Mouse (Mus musculus): ENCODE measurements at regions not wholly inside any gene's neighbourhood (a gene's known extent, or its start where the extent isn't known, plus 50 kb on each side); places are given as distances from the start of the nearest gene placed in this dataset.

- DNase-seq (ENCODE audit: low spot score): peak; percentile 52
Observed at GRCm38 (mm10) chr14:120102010-120102748, 59.9 kb upstream of the Oxgr1 start.

DNA sequence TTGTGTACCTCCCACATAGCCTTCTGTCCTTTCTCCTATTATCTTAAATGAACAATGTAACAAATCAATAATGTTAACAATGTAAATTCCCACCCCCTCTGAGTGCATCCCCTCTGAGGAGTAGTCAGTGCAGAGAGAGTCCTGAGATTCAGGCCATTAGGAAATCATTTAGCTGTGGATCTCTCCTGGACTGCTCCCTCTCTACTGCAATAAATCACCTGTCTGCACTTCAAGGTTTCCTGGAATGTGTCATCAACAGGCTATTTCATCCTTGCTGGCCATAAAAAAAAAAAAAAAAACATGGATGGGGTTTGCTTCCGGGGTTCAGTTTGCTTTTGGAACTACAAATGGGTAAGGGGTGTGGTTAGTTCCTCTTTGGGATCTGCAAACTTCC is 60.5 kb upstream of the Oxgr1 start:
- no peak for DNase-seq (ENCODE audit: low spot score)

DNA sequence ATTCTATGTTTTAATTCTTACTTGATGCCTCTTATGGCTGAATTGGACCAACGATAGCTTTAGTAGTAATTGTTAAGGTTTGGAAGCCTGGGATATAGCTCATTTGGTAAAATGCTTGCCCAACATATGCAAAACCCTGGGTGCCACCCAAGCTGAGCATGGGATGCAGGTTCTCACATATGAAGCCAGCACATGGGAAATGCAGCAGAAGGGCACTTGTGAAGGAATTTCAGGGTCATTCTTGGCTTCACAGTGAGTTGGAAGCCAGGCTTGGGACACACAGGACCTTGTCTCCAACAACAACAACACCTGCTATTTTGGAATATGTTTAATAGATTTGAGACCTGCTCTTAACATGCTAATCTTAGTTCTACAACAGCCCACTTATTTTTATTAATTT is 67.6 kb upstream of the Oxgr1 start:
- no peak for DNase-seq (ENCODE audit: low spot score)

- DNase-seq (ENCODE audit: low spot score): no peak
Observed at GRCm38 (mm10) chr14:120113316-120113715, 71.1 kb upstream of the Oxgr1 start.

GRCm38 (mm10) chr14:120118582-120118981 is 76.3 kb upstream of the Oxgr1 start:
- no peak for DNase-seq (ENCODE audit: low spot score)

GRCm38 (mm10) chr14:120119094-120119501 is 76.9 kb upstream of the Oxgr1 start:
- DNase-seq (ENCODE audit: low spot score): no peak

- DNase-seq (ENCODE audit: low spot score): no peak
Observed at GRCm38 (mm10) chr14:120119506-120119905, 77.3 kb upstream of the Oxgr1 start.

DNA sequence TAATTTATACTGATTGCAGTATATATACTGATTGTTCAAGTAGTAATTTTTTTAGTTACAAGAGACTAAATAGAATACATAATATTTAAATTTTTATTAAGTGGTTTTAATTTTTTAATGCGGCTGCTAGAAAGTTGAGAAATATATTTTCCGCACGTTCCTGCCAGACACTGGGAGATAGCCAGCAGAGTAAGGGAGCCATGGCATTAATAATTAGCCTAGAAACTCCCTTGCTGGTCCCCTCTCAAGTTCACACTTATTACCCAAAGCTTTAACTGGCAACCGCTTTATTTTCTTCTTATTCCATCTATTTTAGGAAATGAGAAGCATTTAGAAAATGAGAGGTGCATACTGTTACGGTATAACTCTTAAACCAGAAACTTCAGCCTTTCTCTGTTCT is 78.0 kb upstream of the Oxgr1 start:
- DNase-seq (ENCODE audit: low spot score): no peak

GRCm38 (mm10) chr14:120125315-120125714 is 83.1 kb upstream of the Oxgr1 start:
- no peak for DNase-seq (ENCODE audit: low spot score)

DNA sequence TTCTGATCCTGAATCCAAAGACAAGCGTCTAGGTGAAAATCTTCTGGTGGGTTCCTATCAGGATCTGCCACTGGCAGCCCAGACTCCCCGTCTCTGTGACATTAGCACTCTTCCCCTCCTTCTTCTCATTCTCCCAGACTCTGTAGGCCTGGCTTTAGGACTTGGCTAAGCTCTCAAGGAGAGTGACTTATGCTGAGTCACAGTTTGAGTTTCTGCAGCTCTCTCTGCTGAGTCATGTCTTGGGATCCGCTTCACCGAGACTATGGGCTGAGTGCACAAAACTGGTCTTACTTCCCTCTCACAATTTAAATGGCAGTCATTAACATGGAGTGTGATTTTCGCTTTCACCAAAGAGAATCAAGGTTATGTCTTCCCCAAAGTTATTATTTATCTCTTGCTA is 85.2 kb upstream of the Oxgr1 start:
- DNase-seq (ENCODE audit: low spot score): no peak

GRCm38 (mm10) chr14:120134346-120135008 is 92.2 kb upstream of the Oxgr1 start:
- no peak for DNase-seq (ENCODE audit: low spot score)

GRCm38 (mm10) chr14:120135198-120135597 is 93.0 kb upstream of the Oxgr1 start:
- no peak for DNase-seq (ENCODE audit: low spot score)

GRCm38 (mm10) chr14:120136736-120137135 is 94.5 kb upstream of the Oxgr1 start:
- no peak for DNase-seq (ENCODE audit: low spot score)

DNA sequence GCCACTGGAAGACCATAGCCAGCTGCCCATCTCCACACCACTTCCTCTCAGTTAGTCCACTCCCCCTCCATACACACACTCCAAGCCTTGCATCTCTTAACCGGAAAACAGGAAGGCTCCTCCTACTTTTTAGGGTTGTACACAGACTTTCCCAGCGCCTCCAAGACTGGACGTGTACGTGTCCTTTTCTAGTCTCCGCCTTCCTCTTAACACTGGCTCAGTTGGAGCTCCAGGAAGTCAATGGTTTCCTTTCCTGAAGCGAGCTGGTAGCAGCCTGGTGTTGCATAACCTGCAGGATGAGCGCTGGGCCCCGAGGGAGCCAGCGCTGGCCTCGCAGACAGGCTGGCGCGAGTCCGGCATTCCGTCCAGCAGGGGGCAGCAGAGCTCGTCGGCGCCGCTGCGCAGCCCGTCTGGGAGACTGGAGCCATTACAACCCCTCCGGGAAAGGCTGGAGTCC is 95.5 kb upstream of the Oxgr1 start:
- DNase-seq (ENCODE audit: low spot score): peak; percentile 93

DNA sequence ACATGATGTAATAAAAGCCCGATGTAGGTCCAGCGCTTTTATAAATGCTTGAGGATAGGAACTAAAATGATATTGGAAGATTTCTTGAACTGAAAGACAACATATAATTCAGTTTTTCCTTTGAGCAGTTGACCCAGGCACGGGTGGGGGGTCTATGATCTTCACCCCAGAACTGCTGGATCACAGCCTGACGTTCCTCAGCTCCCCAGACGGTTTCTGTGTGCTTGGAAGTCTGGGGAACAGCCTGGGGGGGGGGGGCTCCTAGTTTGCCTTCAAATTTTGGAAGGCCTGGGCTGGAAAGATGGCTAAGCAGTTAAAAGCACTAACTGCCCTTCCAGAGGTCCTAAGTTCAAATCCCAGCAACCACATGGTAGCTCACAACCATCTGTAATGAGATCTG is 96.3 kb upstream of the Oxgr1 start:
- DNase-seq (ENCODE audit: low spot score): no peak

GRCm38 (mm10) chr14:120139256-120139655 is 97.0 kb upstream of the Oxgr1 start:
- DNase-seq (ENCODE audit: low spot score): no peak

DNA sequence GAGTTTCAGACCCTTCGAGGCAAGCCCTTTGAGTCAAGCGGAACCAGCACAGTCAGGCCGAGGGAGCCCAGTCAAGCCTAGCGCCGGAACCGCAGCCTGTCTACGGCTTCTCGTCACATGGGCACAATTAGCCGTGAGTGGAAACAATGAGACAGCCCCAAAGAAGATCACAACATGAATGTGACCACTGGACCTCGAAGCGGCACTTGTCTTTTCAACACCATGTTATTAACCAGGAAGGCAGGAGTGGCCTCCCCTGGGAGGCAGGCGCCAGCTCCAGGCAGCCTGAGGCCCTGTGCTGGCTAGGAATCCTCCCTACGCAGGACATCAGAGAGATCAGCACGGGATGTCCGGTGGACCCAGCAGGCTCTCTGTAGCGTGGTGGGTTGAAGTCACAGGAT is 97.4 kb upstream of the Oxgr1 start:
- no peak for DNase-seq (ENCODE audit: low spot score)

- DNase-seq (ENCODE audit: low spot score): no peak
Observed at GRCm38 (mm10) chr14:120140211-120140610, 98.0 kb upstream of the Oxgr1 start.

DNA sequence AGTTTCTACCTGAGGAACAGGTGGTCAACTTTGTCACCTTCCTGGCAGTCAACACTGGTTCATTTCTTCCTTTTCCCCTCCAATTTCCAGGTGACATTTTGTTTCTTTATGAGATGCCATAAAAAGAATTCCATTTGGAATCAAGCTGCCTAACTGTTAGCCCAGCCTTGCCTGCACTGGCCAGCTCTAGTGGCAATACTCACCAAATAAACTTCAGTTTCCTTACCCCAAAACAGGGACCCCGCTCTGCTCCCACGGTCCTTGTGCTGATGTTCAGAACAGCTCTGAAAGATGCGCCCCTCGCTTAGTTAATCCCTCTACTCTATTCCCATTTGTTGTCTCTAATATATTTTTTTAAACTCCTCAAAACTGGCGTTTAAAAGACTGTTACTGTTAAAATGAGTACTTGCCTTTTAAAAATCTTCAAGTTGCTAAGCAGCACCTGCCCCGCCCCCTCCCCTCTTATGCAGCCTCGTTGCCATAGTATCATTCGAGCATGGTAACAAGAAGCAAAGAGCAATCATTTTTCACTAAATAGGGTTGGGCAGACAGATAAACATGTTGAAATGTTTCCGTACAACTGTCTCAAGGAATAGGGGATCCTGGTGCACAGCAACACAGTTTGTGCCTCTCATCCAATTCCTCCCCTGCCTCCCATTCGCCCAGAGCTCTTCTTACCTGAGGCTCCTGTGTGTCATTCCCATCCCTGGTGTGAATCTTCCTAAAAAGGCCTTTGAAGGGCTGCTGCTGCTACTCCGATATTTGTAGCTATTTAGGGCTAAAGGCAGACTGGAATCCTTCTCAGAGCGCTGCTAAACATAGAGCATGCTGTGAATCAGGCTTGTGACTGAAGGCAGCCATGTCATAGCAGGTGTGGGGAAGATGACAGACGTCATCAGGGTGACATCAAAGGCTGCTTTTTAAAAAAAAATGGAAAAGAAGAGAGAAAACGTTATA is 98.8 kb upstream of the Oxgr1 start:
- no peak for DNase-seq (ENCODE audit: low spot score)

DNA sequence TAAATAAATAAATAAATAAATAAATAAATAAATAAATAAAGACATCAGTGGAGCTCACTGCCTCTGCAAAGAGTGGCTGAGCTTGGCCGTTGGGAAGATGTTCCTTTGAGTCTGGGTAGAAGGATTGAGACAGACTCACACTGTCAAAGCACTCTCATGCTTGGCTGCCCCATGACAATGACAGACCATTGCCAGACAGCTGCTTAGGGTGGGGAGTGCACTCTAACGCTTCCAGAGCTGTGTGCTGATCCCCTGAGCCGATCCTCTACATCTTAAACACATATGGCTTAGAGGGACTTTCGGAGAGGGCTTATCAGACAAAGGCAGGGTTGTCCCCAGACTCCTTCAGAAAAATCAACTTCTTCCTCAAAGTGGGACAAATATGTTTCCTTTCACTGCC is 100.0 kb upstream of the Oxgr1 start:
- no peak for DNase-seq (ENCODE audit: low spot score)

DNA sequence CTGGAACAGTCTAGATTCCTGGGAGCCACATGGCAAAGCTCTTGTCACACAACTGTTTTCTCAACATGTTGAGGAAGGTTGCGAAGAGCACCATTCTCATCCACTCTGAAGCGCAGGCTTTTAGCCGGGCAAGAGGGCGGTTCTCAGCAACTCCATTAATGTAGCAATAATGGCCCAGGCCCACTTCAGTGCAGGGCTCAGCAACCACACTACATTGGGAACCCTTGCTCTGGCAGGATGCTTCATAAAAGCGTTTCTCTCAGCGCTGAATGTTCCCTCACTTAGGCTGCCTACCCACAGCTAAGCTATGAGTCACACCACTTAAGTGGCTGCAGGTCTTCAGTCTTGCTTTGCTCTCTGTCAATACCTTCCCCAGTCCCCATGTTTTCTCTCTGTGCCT is 102.2 kb upstream of the Oxgr1 start:
- no peak for DNase-seq (ENCODE audit: low spot score)

GRCm38 (mm10) chr14:120146312-120146711 is 104.1 kb upstream of the Oxgr1 start:
- no peak for DNase-seq (ENCODE audit: low spot score)

Data from embryo, embryonic 10.5 days (tissue).